Mouse (Mus musculus) layer of hippocampus, adult 2 months (tissue): ENCODE measurements around the gene Dnajb12. TPM values are rescaled to one million over a fixed set of nuclear protein-coding genes. Genes with fewer than 3 reads are reported as not detected.

Source experiments
- DNase-seq, 2 experiments: peaks; one replicate each; pipeline ENCODE4 v3.0.0; 2022; ENCODE audit warnings: low spot score in 2 of 2
- H3K27ac ChIP-seq: fragments of 200-600 bp; 2 replicates; pipeline ENCODE4 v1.8.1; 2022
- H3K4me3 ChIP-seq: fragments of 200-600 bp; 2 replicates; pipeline ENCODE4 v1.8.1; 2022; ENCODE audit warnings: mild to moderate bottlenecking
- CTCF ChIP-seq: fragments of 200-600 bp; conservative IDR thresholded peaks from 2 replicates; pipeline ENCODE4 v1.8.1; 2022; ENCODE audit warnings: antibody characterized with exemption, mild to moderate bottlenecking, moderate library complexity
- total RNA-seq, 2 experiments: library from RNA; stranded (reverse); gene quantifications; 2 replicates each; pipeline ENCODE4 v1.2.3; 2021

The Dnajb12 gene
- total RNA-seq, 2 experiments from 2014 or later: 54.4 to 56.8 TPM

DNA sequence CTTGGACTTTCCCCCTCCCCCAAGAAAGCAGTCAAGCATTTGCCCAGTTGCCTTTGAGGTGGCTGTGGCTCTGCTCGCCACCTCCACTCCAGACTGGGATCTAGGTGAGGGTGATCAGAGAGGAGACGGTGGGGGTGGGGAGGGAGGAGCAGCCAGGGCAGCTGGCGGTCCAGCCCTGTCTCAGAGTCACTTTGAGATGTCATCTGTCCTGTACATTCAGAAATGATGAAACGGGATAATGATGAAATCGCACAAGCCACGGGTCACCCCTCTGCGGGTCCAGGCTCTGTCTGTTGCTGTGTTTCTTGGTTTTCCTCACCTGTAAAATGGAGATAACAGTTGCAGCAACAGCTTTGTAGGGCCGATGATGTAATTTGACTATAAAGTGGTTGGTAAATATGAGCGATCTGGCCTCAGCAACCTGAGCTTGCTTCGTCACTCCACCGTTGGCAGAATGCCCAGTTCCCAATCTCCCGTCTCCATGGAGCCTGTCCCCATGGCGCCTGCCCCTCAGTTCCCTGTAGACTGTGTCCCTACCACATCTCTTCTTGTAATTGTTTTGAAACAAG, 64.1 kb downstream of the Dnajb12 start:
- Histone ChIP-seq H3K27ac (peak overlapping the region; percentile 98), H3K4me3 (peak overlapping the region; percentile 46)
- DNase-seq: peak; percentile 87 to 91
- TF ChIP-seq CTCF: no peak

DNA sequence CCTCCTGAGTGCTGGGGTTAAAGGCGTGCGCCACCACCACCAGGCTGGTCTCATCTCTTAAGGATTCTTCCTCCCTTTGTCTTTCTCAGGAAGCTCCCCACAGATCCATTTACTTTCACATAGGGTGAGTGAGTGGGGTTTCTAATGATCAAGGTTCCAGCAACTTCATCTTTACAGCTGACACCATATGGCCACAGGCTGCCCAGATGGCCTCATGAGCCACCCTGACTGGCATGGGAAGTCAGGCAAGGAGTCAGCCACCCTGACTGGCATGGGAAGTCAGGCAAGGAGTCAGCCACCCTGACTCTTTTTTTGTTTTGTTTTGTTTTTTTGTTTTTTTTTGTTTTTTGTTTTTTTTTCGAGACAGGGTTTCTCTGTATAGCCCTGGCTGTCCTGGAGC, 66.1 kb downstream of the Dnajb12 start:
- H3K4me3 ChIP-seq: no peak overlapping the region
- DNase-seq: no peak
- no peak overlapping the region for H3K27ac ChIP-seq
- TF ChIP-seq CTCF: no peak

GRCm38 (mm10) chr10:59946362-59946761, 67.0 kb downstream of the Dnajb12 start:
- Histone ChIP-seq H3K27ac (peak overlapping the region; percentile 32; the same call in 1 of the 2 replicates), H3K4me3 (no peak overlapping the region)
- no peak for DNase-seq
- TF ChIP-seq CTCF: no peak

- H3K27ac ChIP-seq: peak overlapping the region; percentile 100
- no peak for DNase-seq
- TF ChIP-seq CTCF: no peak
- no peak overlapping the region for H3K4me3 ChIP-seq
Measured at GRCm38 (mm10) chr10:59947296-59948073, 68.1 kb downstream of the Dnajb12 start.

DNA sequence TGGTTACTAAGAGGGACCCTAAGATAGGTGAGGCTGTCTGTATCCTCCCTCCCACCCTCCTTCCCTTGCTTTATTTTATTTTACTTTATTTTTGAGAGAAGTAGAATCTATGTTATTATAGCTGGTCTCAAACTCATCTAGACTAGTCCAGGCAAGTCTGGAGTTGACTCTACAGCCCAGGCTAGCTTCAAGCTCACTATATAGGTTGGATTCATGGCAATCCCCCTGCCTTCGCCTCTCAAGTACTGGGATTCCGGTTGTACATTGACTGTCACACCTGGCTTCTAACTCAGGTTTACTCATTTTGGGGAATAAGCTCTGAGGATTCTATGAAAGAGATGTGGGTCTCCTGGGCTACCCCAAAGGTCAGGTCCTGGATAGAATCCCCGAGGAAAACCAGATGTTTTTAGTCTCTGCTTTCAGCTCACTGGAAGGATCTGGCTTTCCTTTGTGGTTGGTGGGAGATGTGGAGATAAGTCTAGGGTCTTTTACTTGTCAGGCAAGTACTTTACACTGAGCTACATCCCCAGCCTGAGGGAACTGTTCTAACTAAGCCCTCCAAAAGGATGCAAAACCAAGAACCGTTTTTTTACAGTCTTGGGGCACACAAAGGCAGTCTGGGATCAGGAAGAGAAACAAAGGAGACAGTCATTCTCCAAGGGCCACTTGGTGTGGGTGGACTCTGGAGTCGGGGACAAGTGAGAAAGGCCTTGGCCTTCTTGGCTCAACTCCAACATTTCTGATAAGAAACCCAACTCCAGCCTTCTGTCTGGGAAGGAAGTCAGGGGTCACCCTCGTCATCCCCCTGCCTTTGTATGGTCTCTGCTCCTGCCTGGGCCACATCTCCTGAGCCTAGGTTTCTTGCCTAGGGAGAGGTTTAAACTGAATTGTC, 69.3 kb downstream of the Dnajb12 start:
- peak overlapping the region; percentile 73 for H3K4me3 ChIP-seq

More for the DNA sequence above, 69.3 kb downstream of the Dnajb12 start:
- DNase-seq: no peak
- TF ChIP-seq CTCF: no peak
- peak overlapping the region; percentile 100 for H3K27ac ChIP-seq

Other genes with a start within 250 kb of the Dnajb12 start
- 10 to 100 TPM; 97.4 to 98.9 TPM for gene Micu1, start 177.1 kb upstream of the Dnajb12 start, total RNA-seq
- gene Ddit4, start 72.3 kb downstream of the Dnajb12 start, total RNA-seq: 10 to 100 TPM; 63.6 to 66.7 TPM
- gene Ascc1, start 123.2 kb downstream of the Dnajb12 start, total RNA-seq: 10 to 100 TPM; 15.3 to 17.2 TPM
- 10 to 100 TPM; 64.8 to 71.4 TPM for gene Anapc16, start 123.6 kb downstream of the Dnajb12 start, total RNA-seq
- gene Spock2, start 226.7 kb downstream of the Dnajb12 start, total RNA-seq: 100 to 1,000 TPM; 476 to 514 TPM